Mouse (Mus musculus): ENCODE results near the gene Copg2. TPM values are rescaled to one million over a fixed set of nuclear protein-coding genes. Genes with fewer than 3 reads are reported as not detected.

Copg2 gene
- polyA plus RNA-seq, 1 experiment = 13.3 TPM

DNA sequence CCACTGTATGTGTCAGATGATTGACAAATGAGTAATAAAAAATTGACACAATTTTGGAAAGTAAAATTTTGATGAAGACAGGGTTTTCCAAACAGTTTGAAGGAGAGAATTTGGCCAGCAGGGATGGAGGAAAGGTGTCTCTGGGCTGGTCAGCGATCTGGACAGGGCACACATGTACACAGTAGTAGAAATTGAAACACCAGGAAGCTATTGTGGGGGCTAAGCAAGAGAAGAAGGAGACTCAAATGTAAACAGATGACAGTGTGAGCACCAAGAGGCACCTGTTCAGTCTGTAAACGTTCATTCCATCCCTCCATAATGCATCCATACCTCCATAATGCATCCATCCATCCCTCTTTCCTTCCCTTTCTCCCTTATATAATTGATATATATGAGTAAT, 145.4 kb downstream of the Copg2 start:
- peaks cover 17% of the 10 kb centered on the region for H3K36me3 ChIP-seq (ENCODE audit: control insufficient read depth, insufficient read depth, low read length)
- H3K4me3 ChIP-seq (ENCODE audit: control insufficient read depth, insufficient read depth, low read length) = no peak overlapping the region
- H3K27me3 ChIP-seq (ENCODE audit: control insufficient read depth, insufficient read depth, low read length) = no peaks in the 10 kb centered on the region
- 85% methylated on average over 2 of the region's 2 CpGs for WGBS
- TF ChIP-seq CTCF (IDR thresholded peaks at IDR 0.05; ENCODE audit: borderline replicate concordance, control insufficient read depth, extremely low read depth, insufficient read depth, low read length, poor library complexity) = no peak
- TF ChIP-seq POLR2A (IDR thresholded peaks at IDR 0.05; ENCODE audit: control insufficient read depth, extremely low read depth, insufficient read depth, low read length, poor library complexity) = no peak
- DNase-seq = no peak
- no peaks in the 10 kb centered on the region for H3K4me1 ChIP-seq (replicated peaks; ENCODE audit: control insufficient read depth, insufficient read depth, low read length)
- no peak overlapping the region for H3K27ac ChIP-seq (ENCODE audit: control insufficient read depth, insufficient read depth, low read length)

DNA sequence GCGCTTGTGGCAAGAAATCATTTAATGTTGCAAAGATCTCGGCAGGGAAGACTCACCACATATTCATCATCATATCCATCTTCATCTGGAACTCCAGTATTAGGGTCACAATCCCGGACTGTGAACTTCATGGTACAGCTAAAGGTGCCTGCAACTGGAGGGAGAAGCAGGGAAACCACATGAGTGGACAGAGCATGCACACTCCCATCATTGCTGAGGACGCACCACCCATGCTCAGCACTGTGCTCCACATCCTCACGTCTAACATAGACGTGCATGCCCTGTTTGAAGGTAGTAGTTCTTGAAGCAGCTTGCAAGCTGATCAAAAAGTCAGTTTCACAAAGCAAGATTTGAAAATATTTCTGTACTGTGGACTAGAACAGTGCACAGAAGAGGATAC, 146.1 kb downstream of the Copg2 start:
- peaks cover 17% of the 10 kb centered on the region for H3K36me3 ChIP-seq (ENCODE audit: control insufficient read depth, insufficient read depth, low read length)
- 95% methylated on average over 6 of the region's 6 CpGs for WGBS
- H3K4me1 ChIP-seq (replicated peaks; ENCODE audit: control insufficient read depth, insufficient read depth, low read length) = no peaks in the 10 kb centered on the region
- H3K27me3 ChIP-seq (ENCODE audit: control insufficient read depth, insufficient read depth, low read length) = no peaks in the 10 kb centered on the region
- DNase-seq = no peak
- TF ChIP-seq CTCF (IDR thresholded peaks at IDR 0.05; ENCODE audit: borderline replicate concordance, control insufficient read depth, extremely low read depth, insufficient read depth, low read length, poor library complexity) (no peak), POLR2A (IDR thresholded peaks at IDR 0.05; ENCODE audit: control insufficient read depth, extremely low read depth, insufficient read depth, low read length, poor library complexity) (no peak)
- no peak overlapping the region for H3K4me3 ChIP-seq (ENCODE audit: control insufficient read depth, insufficient read depth, low read length)
- H3K27ac ChIP-seq (ENCODE audit: control insufficient read depth, insufficient read depth, low read length) = no peak overlapping the region

DNA sequence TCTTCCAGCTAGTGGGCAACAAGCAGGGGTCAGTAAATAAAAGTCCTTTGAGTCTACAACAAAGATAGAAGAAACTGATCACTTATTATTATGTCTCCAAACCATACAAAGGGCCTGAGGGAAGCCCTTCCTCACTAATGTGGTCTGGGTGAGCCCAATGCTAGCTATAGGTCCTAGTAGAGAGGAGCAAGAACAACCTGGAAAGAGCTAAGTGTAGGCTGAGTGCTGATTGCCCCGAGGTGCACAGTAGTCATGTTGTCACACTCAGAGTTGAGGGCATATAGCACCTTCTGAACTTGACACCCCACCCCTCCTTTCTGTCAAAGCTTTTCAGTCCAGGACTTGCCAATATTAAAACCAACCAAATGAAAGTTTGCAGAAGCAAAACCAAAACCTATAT, 146.7 kb downstream of the Copg2 start:
- DNase-seq = no peak
- Histone ChIP-seq H3K36me3 (ENCODE audit: control insufficient read depth, insufficient read depth, low read length) (peaks cover 17% of the 10 kb centered on the region), H3K4me1 (replicated peaks; ENCODE audit: control insufficient read depth, insufficient read depth, low read length) (no peaks in the 10 kb centered on the region), H3K4me3 (ENCODE audit: control insufficient read depth, insufficient read depth, low read length) (no peak overlapping the region), H3K27ac (ENCODE audit: control insufficient read depth, insufficient read depth, low read length) (no peak overlapping the region), H3K27me3 (ENCODE audit: control insufficient read depth, insufficient read depth, low read length) (no peaks in the 10 kb centered on the region)
- no peak for TF ChIP-seq POLR2A (IDR thresholded peaks at IDR 0.05; ENCODE audit: control insufficient read depth, extremely low read depth, insufficient read depth, low read length, poor library complexity)
- no peak for TF ChIP-seq CTCF (IDR thresholded peaks at IDR 0.05; ENCODE audit: borderline replicate concordance, control insufficient read depth, extremely low read depth, insufficient read depth, low read length, poor library complexity)
- WGBS = 76% methylated on average over 1 of the region's 1 CpGs

DNA sequence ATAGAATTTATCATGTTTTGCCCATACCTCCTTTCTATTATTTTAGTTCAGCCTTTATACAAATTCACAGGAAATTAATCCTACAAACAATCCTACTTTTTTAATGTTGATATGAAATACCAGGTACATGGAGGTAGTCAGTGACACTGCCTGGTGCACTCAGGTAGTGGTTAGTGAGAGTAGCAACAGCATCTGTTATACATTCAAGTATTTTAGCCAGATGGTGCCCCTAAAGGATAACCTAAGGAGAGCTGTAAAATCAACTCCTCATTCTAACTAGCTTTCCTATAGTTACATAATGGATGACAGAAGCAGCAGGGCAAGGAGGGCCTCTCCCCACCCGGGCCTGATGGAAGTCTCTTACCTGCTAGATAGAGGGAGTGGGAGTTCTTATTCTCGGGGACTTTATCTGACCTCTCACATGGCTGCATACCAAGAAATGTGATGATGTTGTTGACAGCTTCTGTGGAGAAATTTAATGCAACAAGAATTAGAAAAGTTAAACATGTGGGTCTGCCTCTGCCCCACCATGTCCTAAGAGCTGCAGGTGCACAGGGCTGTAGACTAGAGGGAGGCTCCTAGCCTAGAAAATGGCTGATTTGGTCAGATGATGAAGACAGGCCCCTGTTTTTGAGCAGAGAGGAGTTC, 147.4 kb downstream of the Copg2 start:
- WGBS = 93% methylated on average over 2 of the region's 2 CpGs
- no peak for DNase-seq
- Histone ChIP-seq H3K27me3 (ENCODE audit: control insufficient read depth, insufficient read depth, low read length) (no peaks in the 10 kb centered on the region), H3K36me3 (ENCODE audit: control insufficient read depth, insufficient read depth, low read length) (peaks cover 17% of the 10 kb centered on the region), H3K4me1 (replicated peaks; ENCODE audit: control insufficient read depth, insufficient read depth, low read length) (no peaks in the 10 kb centered on the region), H3K4me3 (ENCODE audit: control insufficient read depth, insufficient read depth, low read length) (no peak overlapping the region), H3K27ac (ENCODE audit: control insufficient read depth, insufficient read depth, low read length) (no peak overlapping the region; the same call in 1 of the 2 replicates)
- TF ChIP-seq CTCF (IDR thresholded peaks at IDR 0.05; ENCODE audit: borderline replicate concordance, control insufficient read depth, extremely low read depth, insufficient read depth, low read length, poor library complexity) = no peak
- TF ChIP-seq POLR2A (IDR thresholded peaks at IDR 0.05; ENCODE audit: control insufficient read depth, extremely low read depth, insufficient read depth, low read length, poor library complexity) = no peak

DNA sequence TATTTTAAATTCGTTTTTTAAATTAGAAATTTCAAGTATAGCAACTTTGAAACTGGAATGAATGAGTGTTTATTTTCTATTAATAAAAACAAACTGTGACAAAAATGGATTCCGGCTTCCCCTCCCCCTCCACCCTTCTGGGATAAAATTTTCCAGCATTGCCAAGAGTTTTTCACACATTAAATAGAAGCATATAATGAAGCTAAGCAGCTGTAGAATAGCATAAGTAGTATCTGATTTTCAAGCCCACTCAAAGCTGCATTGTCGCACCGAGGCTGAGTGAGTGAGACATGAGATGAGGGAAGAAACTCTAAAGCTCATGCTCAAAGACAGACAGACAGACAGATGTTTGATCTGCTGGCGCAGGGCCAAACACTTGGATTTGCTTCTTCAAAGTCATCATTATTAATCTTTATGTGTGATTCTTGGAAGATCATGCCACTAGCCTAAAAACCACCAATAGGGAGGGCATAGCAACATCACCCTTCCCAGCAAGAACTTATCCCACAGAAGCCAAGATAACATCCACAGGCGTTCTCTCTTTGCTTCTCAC, 148.2 kb downstream of the Copg2 start:
- TF ChIP-seq CTCF (IDR thresholded peaks at IDR 0.05; ENCODE audit: borderline replicate concordance, control insufficient read depth, extremely low read depth, insufficient read depth, low read length, poor library complexity) = no peak
- TF ChIP-seq POLR2A (IDR thresholded peaks at IDR 0.05; ENCODE audit: control insufficient read depth, extremely low read depth, insufficient read depth, low read length, poor library complexity) = no peak
- 95% methylated on average over 6 of the region's 6 CpGs for WGBS
- no peak overlapping the region for H3K27ac ChIP-seq (ENCODE audit: control insufficient read depth, insufficient read depth, low read length)
- DNase-seq = no peak
- H3K4me1 ChIP-seq (replicated peaks; ENCODE audit: control insufficient read depth, insufficient read depth, low read length) = no peaks in the 10 kb centered on the region
- H3K27me3 ChIP-seq (ENCODE audit: control insufficient read depth, insufficient read depth, low read length) = no peaks in the 10 kb centered on the region
- H3K4me3 ChIP-seq (ENCODE audit: control insufficient read depth, insufficient read depth, low read length) = no peak overlapping the region
- peaks cover 17% of the 10 kb centered on the region for H3K36me3 ChIP-seq (ENCODE audit: control insufficient read depth, insufficient read depth, low read length)

DNA sequence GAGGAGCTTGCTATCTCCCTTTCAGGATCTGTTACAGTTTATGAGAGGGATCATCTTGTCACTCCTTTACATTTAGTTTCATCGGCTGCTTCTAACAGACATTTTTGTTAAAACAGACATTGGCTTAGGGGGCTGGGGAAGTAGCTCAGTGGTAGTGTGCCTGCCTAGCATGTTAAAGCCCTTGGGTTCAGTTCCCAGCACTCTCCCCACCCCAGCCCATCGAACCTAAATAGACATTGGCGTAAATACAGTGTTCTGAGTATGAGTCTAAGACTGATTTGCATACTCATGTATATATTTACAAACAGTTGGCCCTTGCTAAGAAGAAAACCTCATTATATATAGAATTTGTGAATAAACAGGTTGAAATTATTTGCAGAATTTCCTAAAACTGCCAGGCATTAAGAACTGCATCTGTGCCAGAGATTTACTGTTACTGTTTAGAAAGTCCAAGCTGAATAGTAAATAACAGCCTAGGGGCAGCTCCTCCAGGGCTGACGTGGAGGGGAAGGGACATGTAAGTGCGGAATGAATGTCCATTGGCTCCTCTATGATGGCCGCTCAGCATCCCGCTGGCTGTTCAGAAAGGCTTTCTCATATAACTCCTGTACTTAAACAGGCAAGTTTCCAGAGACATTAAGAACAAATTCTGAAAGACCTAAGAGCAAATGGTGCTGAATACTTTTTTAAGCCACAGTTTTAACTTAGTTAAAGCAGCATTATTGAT, 148.8 kb downstream of the Copg2 start:
- Histone ChIP-seq H3K36me3 (ENCODE audit: control insufficient read depth, insufficient read depth, low read length) (peaks cover 17% of the 10 kb centered on the region), H3K27ac (ENCODE audit: control insufficient read depth, insufficient read depth, low read length) (no peak overlapping the region), H3K4me3 (ENCODE audit: control insufficient read depth, insufficient read depth, low read length) (no peak overlapping the region), H3K27me3 (ENCODE audit: control insufficient read depth, insufficient read depth, low read length) (no peaks in the 10 kb centered on the region), H3K4me1 (replicated peaks; ENCODE audit: control insufficient read depth, insufficient read depth, low read length) (no peaks in the 10 kb centered on the region)
- WGBS = 95% methylated on average over 7 of the region's 7 CpGs
- no peak for DNase-seq
- no peak for TF ChIP-seq POLR2A (IDR thresholded peaks at IDR 0.05; ENCODE audit: control insufficient read depth, extremely low read depth, insufficient read depth, low read length, poor library complexity)
- TF ChIP-seq CTCF (IDR thresholded peaks at IDR 0.05; ENCODE audit: borderline replicate concordance, control insufficient read depth, extremely low read depth, insufficient read depth, low read length, poor library complexity) = no peak
